Mouse (Mus musculus) spleen, adult 2 months (tissue): ENCODE results near the gene Mtmr14. TPM values are rescaled to one million over a fixed set of nuclear protein-coding genes. Genes with fewer than 3 reads are reported as not detected.

ENCODE experiments used
- DNase-seq, 2 experiments: peaks; one replicate each; pipeline versions ENCODE4 v3.0.0 to v3.0.0-alpha.2; 2012 to 2021; ENCODE audit warnings: low spot score in 2 of 2, low read depth in 1 of 2
- H3K27ac ChIP-seq: fragments of 200-500 bp; 2 replicates; pipeline ENCODE4 v1.5.1; 2012; ENCODE audit warnings: low read length, inconsistent platforms; ENCODE audit not compliant: insufficient read depth
- H3K27me3 ChIP-seq: fragments of 200-500 bp; 2 replicates; pipeline ENCODE4 v1.6.1; 2012; ENCODE audit warnings: mild to moderate bottlenecking, moderate library complexity, low read length, inconsistent platforms; ENCODE audit not compliant: control insufficient read depth, insufficient read depth
- H3K36me3 ChIP-seq: fragments of 200-500 bp; 2 replicates; pipeline ENCODE4 v1.6.1; 2012; ENCODE audit warnings: mild to moderate bottlenecking, low read length, inconsistent platforms; ENCODE audit not compliant: control insufficient read depth, insufficient read depth
- H3K4me1 ChIP-seq: fragments of 200-500 bp; 2 replicates; pipeline ENCODE4 v1.6.1; 2011; ENCODE audit warnings: inconsistent platforms; ENCODE audit not compliant: control insufficient read depth, insufficient read depth, insufficient read length
- H3K4me3 ChIP-seq: fragments of 200-500 bp; 2 replicates; pipeline ENCODE4 v1.5.1; 2011; ENCODE audit warnings: mild to moderate bottlenecking, inconsistent platforms; ENCODE audit not compliant: insufficient read depth, insufficient read length; ENCODE audit errors: extremely low read depth
- CTCF ChIP-seq: fragments of 200-500 bp; IDR thresholded peaks from 2 replicates; pipeline ENCODE4 v1.5.1; 2011; ENCODE audit warnings: mild to moderate bottlenecking, inconsistent platforms; ENCODE audit not compliant: insufficient read depth, insufficient read length, insufficient replicate concordance; ENCODE audit errors: extremely low read depth
- POLR2A ChIP-seq: fragments of 200-500 bp; IDR thresholded peaks from 2 replicates; pipeline ENCODE4 v1.6.1; 2011; ENCODE audit warnings: low read depth, low read length, inconsistent platforms
- WGBS: fragments of 180-500 bp; shearing (Covaris S2); methylation state at CpG from one replicate; pipeline ENCODE4 v1.1.7; 2018; 5-methylcytosine and 5-hydroxymethylcytosine counted together
- polyA plus RNA-seq: library from polyadenylated mRNA; depleted of rRNA; stranded (reverse); fragments of >200 nt; gene quantifications from 2 replicates; pipeline ENCODE4 v1.2.3, GENCODE M21; 2012

Gene Mtmr14
- polyA plus RNA-seq, 1 experiment = 47.4 TPM

DNA sequence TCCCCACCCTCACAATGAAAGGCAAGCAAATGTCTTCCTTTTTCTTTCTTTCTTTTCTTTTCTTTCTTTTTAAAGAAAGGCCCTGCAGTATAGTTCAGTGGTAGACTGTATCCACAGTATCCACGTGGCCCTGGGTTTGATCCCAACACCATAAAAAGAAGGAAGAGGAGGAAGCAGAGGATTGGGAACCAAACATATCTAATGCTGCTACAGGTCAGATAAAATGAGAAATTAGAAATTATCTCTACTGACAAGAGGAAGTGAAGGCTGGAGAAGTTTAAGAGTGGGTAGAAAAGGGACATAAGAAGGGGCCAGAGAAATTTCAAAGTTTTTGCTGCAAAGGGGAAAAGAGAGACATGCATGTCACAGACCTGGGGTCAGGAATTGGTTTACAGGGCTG, 48.7 kb downstream of the Mtmr14 start:
- Histone ChIP-seq H3K36me3 (no peaks in the 10 kb centered on the region), H3K27me3 (peaks cover 6% of the 10 kb centered on the region), H3K4me3 (no peak overlapping the region), H3K4me1 (peaks cover 3% of the 10 kb centered on the region; the same call in 1 of the 2 replicates), H3K27ac (no peak overlapping the region)
- no peak for TF ChIP-seq POLR2A
- no peak for TF ChIP-seq CTCF
- no peak for DNase-seq
- 75% methylated on average over 1 of the region's 1 CpGs for WGBS

GRCm38 (mm10) chr6:113287236-113287635, 49.6 kb downstream of the Mtmr14 start:
- no peaks in the 10 kb centered on the region for H3K36me3 ChIP-seq
- no peak overlapping the region for H3K27ac ChIP-seq
- peaks cover 1% of the 10 kb centered on the region; the same call in 1 of the 2 replicates for H3K4me1 ChIP-seq
- WGBS = 80% methylated on average over 4 of the region's 4 CpGs
- H3K4me3 ChIP-seq = no peak overlapping the region
- no peak for DNase-seq
- TF ChIP-seq POLR2A = no peak
- no peak for TF ChIP-seq CTCF
- peaks cover 4% of the 10 kb centered on the region; the same call in 1 of the 2 replicates for H3K27me3 ChIP-seq

DNA sequence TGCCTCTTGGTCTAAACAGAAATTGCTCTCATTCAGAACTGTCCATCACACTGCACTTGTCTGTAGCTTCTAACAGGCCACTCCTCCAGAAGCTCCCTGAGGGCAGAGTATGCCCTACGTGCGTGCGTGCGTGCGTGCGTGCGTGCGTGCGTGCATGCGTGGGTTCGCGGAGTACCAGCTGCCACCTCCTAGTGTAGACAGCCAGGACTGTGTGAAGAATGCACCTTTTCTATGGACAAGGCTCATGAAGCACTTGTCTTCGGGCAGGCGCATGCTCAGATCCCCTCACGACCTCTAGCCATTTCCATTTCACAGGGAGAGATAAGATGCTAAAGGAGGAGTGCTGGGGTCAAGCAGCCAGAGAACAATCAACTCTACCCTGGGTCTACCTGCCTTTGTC, 51.7 kb downstream of the Mtmr14 start:
- H3K4me1 ChIP-seq = no peaks in the 10 kb centered on the region; the same call in 1 of the 2 replicates
- 82% methylated on average over 15 of the region's 15 CpGs for WGBS
- TF ChIP-seq POLR2A = no peak
- no peak for TF ChIP-seq CTCF
- no peaks in the 10 kb centered on the region for H3K36me3 ChIP-seq
- H3K4me3 ChIP-seq = no peak overlapping the region
- no peak for DNase-seq
- no peaks in the 10 kb centered on the region for H3K27me3 ChIP-seq
- H3K27ac ChIP-seq = no peak overlapping the region

GRCm38 (mm10) chr6:113290346-113290745, 52.7 kb downstream of the Mtmr14 start:
- DNase-seq = no peak
- Histone ChIP-seq H3K27me3 (no peaks in the 10 kb centered on the region), H3K27ac (no peak overlapping the region), H3K36me3 (no peaks in the 10 kb centered on the region), H3K4me3 (no peak overlapping the region), H3K4me1 (no peaks in the 10 kb centered on the region)
- 78% methylated on average over 6 of the region's 6 CpGs for WGBS
- TF ChIP-seq CTCF = no peak
- TF ChIP-seq POLR2A = no peak

DNA sequence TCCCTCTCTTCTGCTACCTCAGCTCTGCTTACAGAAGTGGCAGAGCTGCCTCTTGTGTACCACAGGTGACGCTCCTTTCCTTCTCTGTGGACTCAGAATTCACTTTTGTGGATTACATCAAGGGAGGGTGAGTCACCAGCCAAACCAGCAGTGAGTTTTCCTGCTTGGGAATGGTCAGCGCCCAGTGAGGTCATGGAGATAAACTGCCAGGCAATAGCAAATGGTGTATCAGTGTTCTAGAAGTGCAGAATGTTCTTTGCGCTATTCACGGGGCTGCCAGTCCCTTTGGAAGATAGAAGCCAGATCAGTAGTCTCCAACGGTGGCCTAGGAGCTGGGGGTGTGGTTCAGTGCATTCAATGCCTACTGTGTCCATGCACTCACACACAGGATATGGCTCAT, 55.3 kb downstream of the Mtmr14 start:
- WGBS = 73% methylated on average over 5 of the region's 5 CpGs
- Histone ChIP-seq H3K4me3 (no peak overlapping the region), H3K27me3 (no peaks in the 10 kb centered on the region), H3K36me3 (no peaks in the 10 kb centered on the region), H3K4me1 (no peaks in the 10 kb centered on the region), H3K27ac (no peak overlapping the region)
- no peak for DNase-seq
- TF ChIP-seq CTCF = no peak
- no peak for TF ChIP-seq POLR2A

- Histone ChIP-seq H3K27ac (no peak overlapping the region), H3K4me3 (no peak overlapping the region), H3K36me3 (no peaks in the 10 kb centered on the region), H3K4me1 (no peaks in the 10 kb centered on the region), H3K27me3 (no peaks in the 10 kb centered on the region)
- no peak for DNase-seq
- WGBS = 91% methylated on average over 2 of the region's 2 CpGs
- TF ChIP-seq POLR2A = no peak
- TF ChIP-seq CTCF = no peak
Measured at GRCm38 (mm10) chr6:113296046-113296445, 58.4 kb downstream of the Mtmr14 start.

DNA sequence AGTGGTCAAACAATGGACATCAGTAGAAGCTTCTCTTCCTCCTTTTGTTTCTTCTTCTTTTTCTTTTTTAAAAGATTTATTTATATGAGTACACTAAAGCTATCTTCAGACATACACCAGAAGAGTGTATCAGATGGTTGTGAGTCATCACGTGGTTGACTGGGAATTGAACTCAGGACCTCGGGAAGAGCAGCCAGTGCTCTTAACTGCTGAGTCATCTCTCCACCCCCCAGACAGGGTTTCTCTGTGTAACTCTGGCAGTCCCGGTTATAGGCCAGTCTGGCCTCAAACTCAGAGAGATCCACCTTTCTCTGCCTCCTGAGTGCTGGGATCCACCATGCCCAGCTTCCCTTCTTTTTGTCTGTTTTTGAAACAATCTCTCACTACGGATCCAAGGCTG, 59.0 kb downstream of the Mtmr14 start:
- DNase-seq = no peak
- Histone ChIP-seq H3K36me3 (no peaks in the 10 kb centered on the region), H3K27me3 (no peaks in the 10 kb centered on the region), H3K27ac (no peak overlapping the region), H3K4me3 (no peak overlapping the region), H3K4me1 (no peaks in the 10 kb centered on the region)
- TF ChIP-seq CTCF (no peak), POLR2A (no peak)
- 59% methylated on average over 4 of the region's 4 CpGs for WGBS
